Mouse (Mus musculus): ENCODE measurements around the gene Neu1. TPM values are rescaled to one million over a fixed set of nuclear protein-coding genes. Genes with fewer than 3 reads are reported as not detected.
A peak's percentile ranks its signal among the peaks of the same experiment; 100 is the strongest.

The Neu1 gene
- polyA plus RNA-seq, 1 experiment from 2014 or later: 226 TPM

GRCm38 (mm10) chr17:34979631-34980030 lies 48.6 kb downstream of the Neu1 start:
- H3K9me3 ChIP-seq (ENCODE audit: control insufficient read depth, low read length): no peaks in the 10 kb centered on the region
- no peak overlapping the region for H3K9ac ChIP-seq (ENCODE audit: low read depth, low read length)
- no peak for ATAC-seq
- H3K4me3 ChIP-seq (ENCODE audit: low read length): no peak overlapping the region
- H3K4me1 ChIP-seq (ENCODE audit: control insufficient read depth, insufficient read depth, low read length): peaks cover 15% of the 10 kb centered on the region
- H3K36me3 ChIP-seq (ENCODE audit: control insufficient read depth, insufficient read depth, low read length): no peaks in the 10 kb centered on the region
- H3K27me3 ChIP-seq (replicated peaks; ENCODE audit: control insufficient read depth, insufficient read depth, low read length): no peaks in the 10 kb centered on the region
- no peak overlapping the region for H3K4me2 ChIP-seq (ENCODE audit: low read depth, low read length)
- WGBS: 84% methylated on average over 4 of the region's 4 CpGs
- H3K27ac ChIP-seq (ENCODE audit: low read length): 0 out of 2 replicates have a peak overlapping the region, but pooled peaks have one; percentile 47

- 12% methylated on average over 2 of the region's 2 CpGs for WGBS
- H3K27me3 ChIP-seq (replicated peaks; ENCODE audit: control insufficient read depth, insufficient read depth, low read length): no peaks in the 10 kb centered on the region
- peak overlapping the region; percentile 96 for H3K9ac ChIP-seq (ENCODE audit: low read depth, low read length)
- H3K4me3 ChIP-seq (ENCODE audit: low read length): peak overlapping the region; percentile 89
- no peaks in the 10 kb centered on the region for H3K9me3 ChIP-seq (ENCODE audit: control insufficient read depth, low read length)
- 0 out of 2 replicates have a peak, but pooled peaks cover under 1% of the 10 kb centered on the region for H3K36me3 ChIP-seq (ENCODE audit: control insufficient read depth, insufficient read depth, low read length)
- H3K4me2 ChIP-seq (ENCODE audit: low read depth, low read length): peak overlapping the region; percentile 80
- no peak for ATAC-seq
- peaks cover 17% of the 10 kb centered on the region for H3K4me1 ChIP-seq (ENCODE audit: control insufficient read depth, insufficient read depth, low read length)
- 0 out of 2 replicates have a peak overlapping the region, but pooled peaks have one; percentile 5 for H3K27ac ChIP-seq (ENCODE audit: low read length)
Observed at GRCm38 (mm10) chr17:34980655-34981054, 49.6 kb downstream of the Neu1 start.

GRCm38 (mm10) chr17:34981690-34982180 lies 50.7 kb downstream of the Neu1 start, which contains the start of gene Lsm2:
Gene Lsm2 (plus strand): TSS chr17:34981862.
- H3K4me3 ChIP-seq (ENCODE audit: low read length): peak within 1 kb of the TSS; percentile 89
- peak within 1 kb of the TSS; percentile 99 for H3K27ac ChIP-seq (ENCODE audit: low read length)
- WGBS: under 1% methylated on average over 58 of the region's 58 CpGs
- 0 out of 2 replicates have a peak, but pooled peaks cover 8% of the 10 kb centered on the region for H3K36me3 ChIP-seq (ENCODE audit: control insufficient read depth, insufficient read depth, low read length)
- peak within 1 kb of the TSS; percentile 96 for H3K9ac ChIP-seq (ENCODE audit: low read depth, low read length)
- H3K9me3 ChIP-seq (ENCODE audit: control insufficient read depth, low read length): no peaks in the 10 kb centered on the region
- peak within 1 kb of the TSS; percentile 80 for H3K4me2 ChIP-seq (ENCODE audit: low read depth, low read length)
- no peaks in the 10 kb centered on the region for H3K27me3 ChIP-seq (replicated peaks; ENCODE audit: control insufficient read depth, insufficient read depth, low read length)
- peak; percentile 94 for ATAC-seq
- peaks cover 17% of the 10 kb centered on the region for H3K4me1 ChIP-seq (ENCODE audit: control insufficient read depth, insufficient read depth, low read length)

GRCm38 (mm10) chr17:34982328-34982727 lies 51.3 kb downstream of the Neu1 start:
- ATAC-seq: no peak; the same call in 1 of the 2 replicates
- Histone ChIP-seq H3K27me3 (replicated peaks; ENCODE audit: control insufficient read depth, insufficient read depth, low read length) (no peaks in the 10 kb centered on the region), H3K36me3 (ENCODE audit: control insufficient read depth, insufficient read depth, low read length) (0 out of 2 replicates have a peak, but pooled peaks cover 8% of the 10 kb centered on the region), H3K27ac (ENCODE audit: low read length) (peak overlapping the region; percentile 99), H3K4me1 (ENCODE audit: control insufficient read depth, insufficient read depth, low read length) (peaks cover 17% of the 10 kb centered on the region), H3K9me3 (ENCODE audit: control insufficient read depth, low read length) (no peaks in the 10 kb centered on the region), H3K4me2 (ENCODE audit: low read depth, low read length) (peak overlapping the region; percentile 80), H3K4me3 (ENCODE audit: low read length) (peak overlapping the region; percentile 89), H3K9ac (ENCODE audit: low read depth, low read length) (peak overlapping the region; percentile 96)
- under 1% methylated on average over 15 of the region's 15 CpGs for WGBS

- no peak overlapping the region for H3K9ac ChIP-seq (ENCODE audit: low read depth, low read length)
- 0 out of 2 replicates have a peak, but pooled peaks cover 8% of the 10 kb centered on the region for H3K36me3 ChIP-seq (ENCODE audit: control insufficient read depth, insufficient read depth, low read length)
- 72% methylated on average over 2 of the region's 2 CpGs for WGBS
- no peak overlapping the region for H3K4me3 ChIP-seq (ENCODE audit: low read length)
- H3K27me3 ChIP-seq (replicated peaks; ENCODE audit: control insufficient read depth, insufficient read depth, low read length): no peaks in the 10 kb centered on the region
- H3K4me1 ChIP-seq (ENCODE audit: control insufficient read depth, insufficient read depth, low read length): peaks cover 17% of the 10 kb centered on the region
- H3K9me3 ChIP-seq (ENCODE audit: control insufficient read depth, low read length): no peaks in the 10 kb centered on the region
- no peak overlapping the region for H3K27ac ChIP-seq (ENCODE audit: low read length)
- no peak for ATAC-seq
- H3K4me2 ChIP-seq (ENCODE audit: low read depth, low read length): no peak overlapping the region
Observed at GRCm38 (mm10) chr17:34984218-34984617, 53.2 kb downstream of the Neu1 start.

Other genes starting within 250 kb of the Neu1 start
- gene C4b, start 187.4 kb upstream of the Neu1 start, polyA plus RNA-seq (2015; fragmentation: Nextera tagmentation; extraction: Ambion mirVana): 0.83 and 0.92 TPM in 2 replicates
- 0.06 and 15.4 TPM in 2 replicates for gene Cyp21a1, start 126.7 kb upstream of the Neu1 start, polyA plus RNA-seq (2015; fragmentation: Nextera tagmentation; extraction: Ambion mirVana)
- gene Stk19, start 94.3 kb upstream of the Neu1 start, polyA plus RNA-seq (2015; fragmentation: Nextera tagmentation; extraction: Ambion mirVana): 24.0 and 26.5 TPM in 2 replicates
- gene Dxo, start 94.2 kb upstream of the Neu1 start, polyA plus RNA-seq (2015; fragmentation: Nextera tagmentation; extraction: Ambion mirVana): 53.6 and 59.0 TPM in 2 replicates
- 39.2 and 44.9 TPM in 2 replicates for gene Skiv2l, start 81.0 kb upstream of the Neu1 start, polyA plus RNA-seq (2015; fragmentation: Nextera tagmentation; extraction: Ambion mirVana)
- gene Nelfe, start 80.9 kb upstream of the Neu1 start, polyA plus RNA-seq (2015; fragmentation: Nextera tagmentation; extraction: Ambion mirVana): 104 TPM in 2 replicates
- 95.8 and 107 TPM in 2 replicates for gene Cfb, start 68.7 kb upstream of the Neu1 start, polyA plus RNA-seq (2015; fragmentation: Nextera tagmentation; extraction: Ambion mirVana)
- 1.5 and 1.7 TPM in 2 replicates for gene Zbtb12, start 51.8 kb upstream of the Neu1 start, polyA plus RNA-seq (2015; fragmentation: Nextera tagmentation; extraction: Ambion mirVana)
- gene Gm20547, start 49.2 kb upstream of the Neu1 start, polyA plus RNA-seq (2015; fragmentation: Nextera tagmentation; extraction: Ambion mirVana): not detected in 2 replicates
- gene C2, start 33.0 kb upstream of the Neu1 start, polyA plus RNA-seq (2015; fragmentation: Nextera tagmentation; extraction: Ambion mirVana): 26.5 and 36.0 TPM in 2 replicates
- 59.8 and 61.9 TPM in 2 replicates for gene Ehmt2, start 32.8 kb upstream of the Neu1 start, polyA plus RNA-seq (2015; fragmentation: Nextera tagmentation; extraction: Ambion mirVana)
- gene Slc44a4, start 16.8 kb upstream of the Neu1 start, polyA plus RNA-seq (2015; fragmentation: Nextera tagmentation; extraction: Ambion mirVana): 108 and 134 TPM in 2 replicates
- gene Hspa1b, start 28.0 kb downstream of the Neu1 start, polyA plus RNA-seq (2015; fragmentation: Nextera tagmentation; extraction: Ambion mirVana): 0.22 and 0.24 TPM in 2 replicates
- gene Gm20481, start 38.7 kb downstream of the Neu1 start, polyA plus RNA-seq (2015; fragmentation: Nextera tagmentation; extraction: Ambion mirVana): not detected in 2 replicates
- 6.3 and 6.6 TPM in 2 replicates for gene Hspa1a, start 40.9 kb downstream of the Neu1 start, polyA plus RNA-seq (2015; fragmentation: Nextera tagmentation; extraction: Ambion mirVana)
- gene Hspa1l, start 41.5 kb downstream of the Neu1 start, polyA plus RNA-seq (2015; fragmentation: Nextera tagmentation; extraction: Ambion mirVana): 0.38 and 0.57 TPM in 2 replicates
- gene Lsm2, start 50.6 kb downstream of the Neu1 start, polyA plus RNA-seq (2015; fragmentation: Nextera tagmentation; extraction: Ambion mirVana): 159 and 181 TPM in 2 replicates
- 112 and 119 TPM in 2 replicates for gene Vars, start 69.7 kb downstream of the Neu1 start, polyA plus RNA-seq (2015; fragmentation: Nextera tagmentation; extraction: Ambion mirVana)
- gene Vwa7, start 85.3 kb downstream of the Neu1 start, polyA plus RNA-seq (2015; fragmentation: Nextera tagmentation; extraction: Ambion mirVana): 0.18 and 0.27 TPM in 2 replicates
- gene Sapcd1, start 96.8 kb downstream of the Neu1 start, polyA plus RNA-seq (2015; fragmentation: Nextera tagmentation; extraction: Ambion mirVana): 11.3 TPM in 2 replicates
- gene Msh5, start 115.5 kb downstream of the Neu1 start, polyA plus RNA-seq (2015; fragmentation: Nextera tagmentation; extraction: Ambion mirVana): 3.6 and 4.4 TPM in 2 replicates
- 405 and 416 TPM in 2 replicates for gene Clic1, start 118.7 kb downstream of the Neu1 start, polyA plus RNA-seq (2015; fragmentation: Nextera tagmentation; extraction: Ambion mirVana)
- 146 and 170 TPM in 2 replicates for gene Ddah2, start 127.8 kb downstream of the Neu1 start, polyA plus RNA-seq (2015; fragmentation: Nextera tagmentation; extraction: Ambion mirVana)
- 0.24 TPM in 1 of 2 replicates, not detected in the other for gene Ly6g6c, start 134.1 kb downstream of the Neu1 start, polyA plus RNA-seq (2015; fragmentation: Nextera tagmentation; extraction: Ambion mirVana)
- 0.37 and 0.40 TPM in 2 replicates for gene Mpig6b, start 134.9 kb downstream of the Neu1 start, polyA plus RNA-seq (2015; fragmentation: Nextera tagmentation; extraction: Ambion mirVana)
- gene Ly6g6e, start 145.6 kb downstream of the Neu1 start, polyA plus RNA-seq (2015; fragmentation: Nextera tagmentation; extraction: Ambion mirVana): 3.4 and 3.8 TPM in 2 replicates
- 4.3 and 5.6 TPM in 2 replicates for gene Ly6g6d, start 146.8 kb downstream of the Neu1 start, polyA plus RNA-seq (2015; fragmentation: Nextera tagmentation; extraction: Ambion mirVana)
- gene Ly6g6f, start 154.4 kb downstream of the Neu1 start, polyA plus RNA-seq (2015; fragmentation: Nextera tagmentation; extraction: Ambion mirVana): 0.16 and 0.23 TPM in 2 replicates
- 107 and 108 TPM in 2 replicates for gene Abhd16a, start 158.0 kb downstream of the Neu1 start, polyA plus RNA-seq (2015; fragmentation: Nextera tagmentation; extraction: Ambion mirVana)
- not detected in 2 replicates for gene Ly6g5c, start 177.0 kb downstream of the Neu1 start, polyA plus RNA-seq (2015; fragmentation: Nextera tagmentation; extraction: Ambion mirVana)
- gene Ly6g5b, start 184.2 kb downstream of the Neu1 start, polyA plus RNA-seq (2015; fragmentation: Nextera tagmentation; extraction: Ambion mirVana): 0.56 and 0.66 TPM in 2 replicates
- 16.8 and 21.3 TPM in 2 replicates for gene Gpank1, start 190.2 kb downstream of the Neu1 start, polyA plus RNA-seq (2015; fragmentation: Nextera tagmentation; extraction: Ambion mirVana)
- gene Csnk2b, start 190.8 kb downstream of the Neu1 start, polyA plus RNA-seq (2015; fragmentation: Nextera tagmentation; extraction: Ambion mirVana): 246 and 254 TPM in 2 replicates
- 15.4 and 18.3 TPM in 2 replicates for gene D17H6S53E, start 195.1 kb downstream of the Neu1 start, polyA plus RNA-seq (2015; fragmentation: Nextera tagmentation; extraction: Ambion mirVana)
- gene Apom, start 200.8 kb downstream of the Neu1 start, polyA plus RNA-seq (2015; fragmentation: Nextera tagmentation; extraction: Ambion mirVana): 9.4 and 20.2 TPM in 2 replicates
- 37.5 and 41.3 TPM in 2 replicates for gene Bag6, start 203.9 kb downstream of the Neu1 start, polyA plus RNA-seq (2015; fragmentation: Nextera tagmentation; extraction: Ambion mirVana)
- 103 TPM in 2 replicates for gene Prrc2a, start 233.6 kb downstream of the Neu1 start, polyA plus RNA-seq (2015; fragmentation: Nextera tagmentation; extraction: Ambion mirVana)
- 17.4 and 19.4 TPM in 2 replicates for gene Aif1, start 244.8 kb downstream of the Neu1 start, polyA plus RNA-seq (2015; fragmentation: Nextera tagmentation; extraction: Ambion mirVana)

Measured in intestine, embryonic 16.5 days (tissue).